Mouse (Mus musculus): ENCODE results near the gene Vwa2. TPM values are rescaled to one million over a fixed set of nuclear protein-coding genes. Genes with fewer than 3 reads are reported as not detected.

The Vwa2 gene
- polyA plus RNA-seq, 1 experiment: 1.6 TPM

GRCm38 (mm10) chr19:56929392-56929791, 55.3 kb downstream of the Vwa2 start:
- H3K27me3 ChIP-seq (ENCODE audit: control insufficient read depth, insufficient read depth, low read length, poor library complexity, severe bottlenecking): no peaks in the 10 kb centered on the region
- no peaks in the 10 kb centered on the region for H3K9me3 ChIP-seq (replicated peaks; ENCODE audit: control insufficient read depth, insufficient read depth, low read length, poor library complexity, severe bottlenecking)
- TF ChIP-seq CTCF (IDR thresholded peaks at IDR 0.05; ENCODE audit: low read depth, low read length) (no peak), POLR2A (IDR thresholded peaks at IDR 0.05; ENCODE audit: insufficient read depth, low read length) (no peak), EP300 (IDR thresholded peaks at IDR 0.05; ENCODE audit: insufficient read depth, low read depth, low read length) (no peak)
- no peak overlapping the region for H3K4me3 ChIP-seq (ENCODE audit: low read depth, low read length)
- H3K27ac ChIP-seq (ENCODE audit: insufficient read depth, low read length): no peak overlapping the region
- H3K4me1 ChIP-seq (ENCODE audit: control insufficient read depth, insufficient read depth, low read length): peaks cover 2% of the 10 kb centered on the region
- no peaks in the 10 kb centered on the region for H3K36me3 ChIP-seq (ENCODE audit: control insufficient read depth, insufficient read depth, low read length, poor library complexity, severe bottlenecking)
- no peak overlapping the region for H3K9ac ChIP-seq (ENCODE audit: low read depth, poor library complexity, severe bottlenecking)

- Histone ChIP-seq H3K4me3 (ENCODE audit: low read depth, low read length) (no peak overlapping the region), H3K27me3 (ENCODE audit: control insufficient read depth, insufficient read depth, low read length, poor library complexity, severe bottlenecking) (no peaks in the 10 kb centered on the region), H3K27ac (ENCODE audit: insufficient read depth, low read length) (no peak overlapping the region), H3K4me1 (ENCODE audit: control insufficient read depth, insufficient read depth, low read length) (peaks cover 2% of the 10 kb centered on the region), H3K36me3 (ENCODE audit: control insufficient read depth, insufficient read depth, low read length, poor library complexity, severe bottlenecking) (no peaks in the 10 kb centered on the region), H3K9ac (ENCODE audit: low read depth, poor library complexity, severe bottlenecking) (no peak overlapping the region), H3K9me3 (replicated peaks; ENCODE audit: control insufficient read depth, insufficient read depth, low read length, poor library complexity, severe bottlenecking) (no peaks in the 10 kb centered on the region)
- TF ChIP-seq EP300 (IDR thresholded peaks at IDR 0.05; ENCODE audit: insufficient read depth, low read depth, low read length) (no peak), POLR2A (IDR thresholded peaks at IDR 0.05; ENCODE audit: insufficient read depth, low read length) (no peak), CTCF (IDR thresholded peaks at IDR 0.05; ENCODE audit: low read depth, low read length) (peak; percentile 27)
These were observed 56.0 kb downstream of the Vwa2 start for GRCm38 (mm10) chr19:56930029-56930428.

GRCm38 (mm10) chr19:56933800-56934199, 59.8 kb downstream of the Vwa2 start:
- Histone ChIP-seq H3K9me3 (replicated peaks; ENCODE audit: control insufficient read depth, insufficient read depth, low read length, poor library complexity, severe bottlenecking) (no peaks in the 10 kb centered on the region), H3K4me1 (ENCODE audit: control insufficient read depth, insufficient read depth, low read length) (peaks cover 2% of the 10 kb centered on the region), H3K27ac (ENCODE audit: insufficient read depth, low read length) (no peak overlapping the region), H3K36me3 (ENCODE audit: control insufficient read depth, insufficient read depth, low read length, poor library complexity, severe bottlenecking) (no peaks in the 10 kb centered on the region), H3K9ac (ENCODE audit: low read depth, poor library complexity, severe bottlenecking) (no peak overlapping the region), H3K4me3 (ENCODE audit: low read depth, low read length) (no peak overlapping the region), H3K27me3 (ENCODE audit: control insufficient read depth, insufficient read depth, low read length, poor library complexity, severe bottlenecking) (no peaks in the 10 kb centered on the region)
- TF ChIP-seq POLR2A (IDR thresholded peaks at IDR 0.05; ENCODE audit: insufficient read depth, low read length) (no peak), EP300 (IDR thresholded peaks at IDR 0.05; ENCODE audit: insufficient read depth, low read depth, low read length) (no peak), CTCF (IDR thresholded peaks at IDR 0.05; ENCODE audit: low read depth, low read length) (no peak)

GRCm38 (mm10) chr19:56935111-56935510, 61.1 kb downstream of the Vwa2 start:
- TF ChIP-seq POLR2A (IDR thresholded peaks at IDR 0.05; ENCODE audit: insufficient read depth, low read length) (no peak), CTCF (IDR thresholded peaks at IDR 0.05; ENCODE audit: low read depth, low read length) (no peak), EP300 (IDR thresholded peaks at IDR 0.05; ENCODE audit: insufficient read depth, low read depth, low read length) (no peak)
- Histone ChIP-seq H3K27me3 (ENCODE audit: control insufficient read depth, insufficient read depth, low read length, poor library complexity, severe bottlenecking) (no peaks in the 10 kb centered on the region), H3K27ac (ENCODE audit: insufficient read depth, low read length) (no peak overlapping the region), H3K4me1 (ENCODE audit: control insufficient read depth, insufficient read depth, low read length) (no peaks in the 10 kb centered on the region), H3K9ac (ENCODE audit: low read depth, poor library complexity, severe bottlenecking) (no peak overlapping the region), H3K36me3 (ENCODE audit: control insufficient read depth, insufficient read depth, low read length, poor library complexity, severe bottlenecking) (no peaks in the 10 kb centered on the region), H3K4me3 (ENCODE audit: low read depth, low read length) (no peak overlapping the region), H3K9me3 (replicated peaks; ENCODE audit: control insufficient read depth, insufficient read depth, low read length, poor library complexity, severe bottlenecking) (no peaks in the 10 kb centered on the region)

GRCm38 (mm10) chr19:56935777-56936176, 61.7 kb downstream of the Vwa2 start:
- Histone ChIP-seq H3K27ac (ENCODE audit: insufficient read depth, low read length) (no peak overlapping the region), H3K9ac (ENCODE audit: low read depth, poor library complexity, severe bottlenecking) (no peak overlapping the region), H3K4me1 (ENCODE audit: control insufficient read depth, insufficient read depth, low read length) (no peaks in the 10 kb centered on the region), H3K36me3 (ENCODE audit: control insufficient read depth, insufficient read depth, low read length, poor library complexity, severe bottlenecking) (no peaks in the 10 kb centered on the region), H3K4me3 (ENCODE audit: low read depth, low read length) (no peak overlapping the region), H3K9me3 (replicated peaks; ENCODE audit: control insufficient read depth, insufficient read depth, low read length, poor library complexity, severe bottlenecking) (no peaks in the 10 kb centered on the region), H3K27me3 (ENCODE audit: control insufficient read depth, insufficient read depth, low read length, poor library complexity, severe bottlenecking) (no peaks in the 10 kb centered on the region)
- TF ChIP-seq CTCF (IDR thresholded peaks at IDR 0.05; ENCODE audit: low read depth, low read length): peak; percentile 53
- TF ChIP-seq POLR2A (IDR thresholded peaks at IDR 0.05; ENCODE audit: insufficient read depth, low read length): no peak

- H3K27me3 ChIP-seq (ENCODE audit: control insufficient read depth, insufficient read depth, low read length, poor library complexity, severe bottlenecking): no peaks in the 10 kb centered on the region
- H3K4me1 ChIP-seq (ENCODE audit: control insufficient read depth, insufficient read depth, low read length): no peaks in the 10 kb centered on the region
- no peaks in the 10 kb centered on the region for H3K9me3 ChIP-seq (replicated peaks; ENCODE audit: control insufficient read depth, insufficient read depth, low read length, poor library complexity, severe bottlenecking)
- TF ChIP-seq EP300 (IDR thresholded peaks at IDR 0.05; ENCODE audit: insufficient read depth, low read depth, low read length) (no peak), POLR2A (IDR thresholded peaks at IDR 0.05; ENCODE audit: insufficient read depth, low read length) (no peak), CTCF (IDR thresholded peaks at IDR 0.05; ENCODE audit: low read depth, low read length) (no peak)
- no peaks in the 10 kb centered on the region for H3K36me3 ChIP-seq (ENCODE audit: control insufficient read depth, insufficient read depth, low read length, poor library complexity, severe bottlenecking)
- H3K27ac ChIP-seq (ENCODE audit: insufficient read depth, low read length): no peak overlapping the region
- H3K4me3 ChIP-seq (ENCODE audit: low read depth, low read length): no peak overlapping the region
- H3K9ac ChIP-seq (ENCODE audit: low read depth, poor library complexity, severe bottlenecking): no peak overlapping the region
These were observed 62.2 kb downstream of the Vwa2 start for GRCm38 (mm10) chr19:56936253-56936652.
